Mouse (Mus musculus) cerebellum, postnatal 14 days (tissue): ENCODE measurements around the gene Gm37240.
"Not testable (repeated sequence)": the region's sequence is repeated elsewhere in the genome, so short reads cannot be mapped to it uniquely, and the experiment has no call there.

Source experiments
- DNase-seq, 2 experiments: peaks; one replicate each; pipeline ENCODE4 v3.0.0; 2021; ENCODE audit warnings: mixed read lengths in 2 of 2

The Gm37240 gene

DNA sequence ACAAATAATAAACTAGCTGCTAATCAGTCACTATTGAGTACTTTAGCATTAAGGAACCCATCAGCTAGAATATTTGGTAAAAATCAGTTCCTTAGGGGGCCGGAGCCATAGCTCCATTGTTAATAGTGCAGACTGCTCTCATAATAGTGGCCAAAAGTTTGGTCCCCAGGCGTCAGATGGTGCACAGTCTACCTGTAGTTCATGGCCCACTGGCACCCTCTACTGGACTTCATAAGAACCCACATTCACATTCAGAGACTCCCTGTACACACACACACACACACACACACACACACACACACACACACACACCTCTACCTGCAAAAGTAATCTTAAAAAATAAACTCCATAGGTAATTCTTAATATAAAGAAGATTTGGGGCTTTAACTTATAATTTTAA is 959.4 kb downstream of the Gm37240 start:
- DNase-seq = no peak

DNA sequence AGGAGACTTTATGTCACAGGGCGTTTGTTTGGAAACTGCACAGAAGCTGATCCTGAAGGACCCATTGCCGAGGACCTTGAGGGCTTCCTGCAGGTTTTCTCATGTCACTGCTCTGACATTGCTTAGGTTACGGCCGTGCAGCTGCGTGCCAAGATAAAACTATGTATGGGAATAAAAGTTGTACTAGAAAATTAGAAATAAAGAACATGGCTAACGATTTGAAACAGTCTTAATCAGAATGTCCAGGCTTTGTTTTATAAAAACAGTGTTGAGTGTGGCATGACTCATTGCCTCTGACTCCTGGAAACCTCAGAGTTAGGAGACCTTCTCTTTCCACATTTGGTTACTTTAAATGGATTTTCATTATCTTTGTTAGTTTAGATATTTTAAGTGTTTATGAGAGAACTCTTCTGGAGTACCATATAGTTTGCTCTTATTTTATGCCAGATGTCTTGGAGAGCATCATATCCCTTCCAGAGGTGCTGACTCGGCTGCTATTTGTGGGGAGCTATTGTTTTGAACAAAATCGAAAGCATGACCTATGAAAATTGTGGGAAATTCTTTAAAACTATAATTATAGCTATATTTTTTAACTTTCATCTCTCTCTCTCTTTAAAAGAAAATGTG is 960.0 kb downstream of the Gm37240 start:
- no peak for DNase-seq

DNA sequence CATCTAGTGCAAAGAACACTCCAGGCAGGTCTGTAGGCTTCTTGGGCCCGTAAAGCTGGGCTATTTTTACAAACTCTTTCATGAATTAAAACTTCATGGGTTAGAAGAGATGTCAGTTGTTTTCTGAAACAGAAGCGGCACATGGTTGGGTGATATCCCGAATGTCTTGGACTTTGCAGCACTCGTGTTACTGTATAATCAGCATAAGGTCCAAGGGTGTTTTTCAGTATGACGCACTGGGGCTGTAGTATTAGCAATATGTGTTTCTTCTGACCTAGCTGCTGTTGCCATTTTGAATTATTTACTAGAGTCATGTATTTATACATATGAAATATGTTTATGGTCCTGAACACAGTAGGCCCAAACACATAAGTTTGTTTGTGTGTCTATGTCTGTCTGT is 961.2 kb downstream of the Gm37240 start:
- DNase-seq = no peak

DNA sequence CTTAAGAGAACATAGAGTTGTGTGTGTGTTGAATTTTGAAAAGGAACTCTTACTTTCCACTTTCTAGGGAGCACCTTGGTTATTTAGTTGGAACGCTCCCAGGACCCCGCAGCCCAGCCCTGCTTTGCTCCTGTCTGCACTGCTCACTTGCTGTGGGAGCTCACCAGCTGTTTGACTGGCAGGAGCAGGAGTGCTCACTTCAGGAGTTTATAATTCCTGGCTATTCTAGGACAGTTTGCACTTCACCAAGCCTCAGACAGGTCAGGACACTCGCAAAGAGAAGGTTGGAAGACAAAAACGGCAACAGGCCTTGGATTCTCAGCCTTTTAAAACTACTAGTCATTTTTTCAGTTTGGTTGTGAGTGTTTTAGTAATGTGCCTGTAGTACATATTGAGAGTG is 962.1 kb downstream of the Gm37240 start:
- no peak for DNase-seq

DNA sequence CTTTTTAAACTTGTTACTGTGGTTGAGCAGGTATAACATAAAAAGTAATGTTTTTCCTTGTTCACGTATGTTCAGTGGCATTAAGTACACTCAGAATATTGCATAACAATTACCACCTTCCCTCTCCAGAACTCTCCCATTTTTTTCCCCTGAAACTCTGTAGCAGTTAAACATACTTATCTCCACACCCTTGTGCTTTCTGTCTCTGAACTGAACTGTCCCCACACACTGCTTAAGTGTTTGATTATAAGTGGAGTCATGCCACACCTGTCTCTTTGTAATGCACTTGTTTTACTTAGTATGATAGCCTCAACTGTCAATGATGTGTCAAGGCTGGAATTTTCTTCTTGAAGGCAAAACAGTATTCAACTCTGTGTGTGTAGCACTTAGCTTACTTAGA is 963.6 kb downstream of the Gm37240 start:
- no peak for DNase-seq

DNA sequence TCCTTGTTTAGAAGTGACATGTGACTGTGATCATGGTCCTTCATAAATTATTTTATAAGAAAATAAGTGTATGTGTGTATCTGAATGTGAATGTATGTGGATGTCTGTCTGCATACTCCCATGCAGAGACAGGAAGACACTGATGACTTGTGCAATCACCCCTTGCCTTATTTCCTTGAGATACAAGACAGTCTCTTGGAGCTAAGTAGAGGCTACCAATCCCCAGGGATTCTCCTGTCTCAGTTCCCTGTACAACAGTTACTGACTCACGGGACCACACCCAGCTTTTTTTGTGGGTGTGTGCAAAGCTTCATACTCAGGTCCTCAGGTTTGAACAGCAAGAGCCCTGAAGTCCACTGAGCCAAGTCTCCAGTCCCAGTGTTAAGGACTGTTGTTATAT is 964.1 kb downstream of the Gm37240 start:
- no peak for DNase-seq

DNA sequence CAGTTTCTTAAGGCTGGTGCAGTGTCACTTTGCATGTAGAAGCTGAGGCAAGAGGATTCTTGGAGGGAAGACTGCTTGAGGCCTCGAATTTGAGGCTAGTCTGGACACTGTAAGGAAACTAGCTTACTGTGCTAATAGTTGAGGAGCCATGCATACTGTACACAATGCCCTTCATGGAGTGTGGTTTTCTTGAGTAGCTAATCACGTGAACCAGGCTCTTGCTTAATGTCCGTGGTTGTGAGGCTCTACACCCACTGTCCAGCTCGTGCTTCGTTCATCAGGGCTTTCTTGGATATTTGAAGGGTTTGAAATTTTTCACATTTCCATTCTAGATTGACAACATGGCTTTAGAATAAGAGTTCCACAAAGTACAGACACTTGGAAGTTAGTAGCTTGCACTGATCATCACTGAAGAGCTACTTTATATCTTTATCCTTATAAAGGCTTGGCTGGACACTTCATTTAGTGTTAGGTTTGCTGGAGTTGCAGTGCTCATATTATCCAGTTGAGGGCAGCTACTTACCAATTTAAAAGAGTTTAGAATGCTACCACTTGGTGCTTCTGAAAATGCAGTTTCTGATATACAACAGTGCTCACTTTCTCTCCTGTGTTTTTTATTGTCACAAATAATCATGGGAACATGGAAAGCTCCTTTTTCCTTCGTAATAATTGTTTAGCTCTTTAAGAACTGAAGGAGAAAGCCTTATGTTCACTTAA is 965.5 kb downstream of the Gm37240 start:
- DNase-seq = peak; percentile 50 to 64

DNA sequence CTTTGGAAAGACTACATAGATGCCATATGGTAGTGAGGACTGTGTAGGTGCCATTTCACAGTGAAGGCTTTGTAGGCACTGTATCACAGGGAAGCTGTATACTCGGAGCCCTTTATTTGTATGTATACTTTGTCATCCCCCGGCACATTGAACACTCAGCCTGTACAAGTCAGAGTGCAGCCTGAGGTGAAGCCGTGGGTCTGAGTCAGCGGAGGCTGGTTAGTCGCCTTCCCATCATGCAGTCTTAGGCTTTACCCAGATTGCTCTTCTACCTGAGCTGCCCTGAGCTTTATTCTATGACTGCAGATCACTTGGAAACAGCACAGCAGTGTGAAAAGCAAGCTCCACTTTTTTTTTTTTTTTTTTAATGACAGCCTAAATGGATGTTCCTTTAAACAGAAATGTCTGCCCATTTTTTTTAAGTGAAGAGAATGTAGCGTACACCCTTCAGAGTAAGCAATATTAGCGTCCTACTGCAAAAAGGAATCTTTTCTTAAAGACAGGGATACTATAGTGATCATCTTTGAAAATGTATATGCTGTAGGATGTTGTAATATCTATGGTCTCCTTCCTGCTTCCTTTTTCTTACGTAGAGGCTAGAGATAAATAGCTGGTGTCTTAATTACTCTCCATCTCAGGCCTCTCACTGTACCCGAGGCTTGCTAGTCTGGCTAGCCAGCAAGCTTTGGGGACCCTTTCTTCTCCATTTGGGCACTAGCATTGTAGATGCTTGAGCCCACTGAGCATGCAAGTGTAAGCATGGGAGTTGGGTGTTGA is 969.2 kb downstream of the Gm37240 start:
- DNase-seq = no peak

DNA sequence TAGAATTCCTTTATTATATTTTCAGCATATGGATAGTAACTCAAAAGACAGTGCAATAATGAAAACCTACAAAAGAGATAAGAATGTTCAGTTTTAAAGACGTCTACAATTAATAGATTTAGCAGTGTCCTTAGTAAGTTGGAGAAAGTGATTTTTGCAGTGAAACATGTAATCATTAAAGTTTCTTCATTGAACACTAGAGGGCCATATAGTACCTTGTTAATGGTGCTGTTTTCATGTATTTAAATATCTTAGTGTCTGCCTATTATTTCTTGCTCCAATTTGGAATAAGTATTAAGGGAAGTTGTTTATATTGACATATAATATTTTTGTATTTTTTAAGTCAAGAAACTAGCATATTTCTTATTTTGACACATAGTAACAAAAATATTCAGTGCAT is 973.0 kb downstream of the Gm37240 start:
- no peak for DNase-seq

DNA sequence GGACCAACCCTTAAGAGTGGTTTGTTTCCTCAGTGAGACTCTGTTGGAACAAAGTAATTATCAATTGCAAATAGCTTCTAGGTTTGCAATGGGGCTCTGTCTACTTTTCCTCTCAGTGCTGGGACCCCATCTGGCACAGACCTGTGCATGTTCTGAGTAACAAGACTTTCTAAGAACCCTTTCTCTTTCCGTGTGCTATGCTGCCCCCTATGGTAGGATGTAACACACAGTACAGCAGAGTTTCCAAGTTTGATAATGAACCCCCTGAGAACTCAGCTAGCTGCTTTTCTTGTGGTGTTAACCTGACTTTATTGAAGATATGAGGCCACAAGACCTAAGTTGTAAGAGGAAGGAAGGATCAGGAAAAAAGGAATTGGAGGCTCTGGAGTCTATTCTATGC is 980.8 kb downstream of the Gm37240 start:
- peak; percentile 22 to 43 for DNase-seq

DNA sequence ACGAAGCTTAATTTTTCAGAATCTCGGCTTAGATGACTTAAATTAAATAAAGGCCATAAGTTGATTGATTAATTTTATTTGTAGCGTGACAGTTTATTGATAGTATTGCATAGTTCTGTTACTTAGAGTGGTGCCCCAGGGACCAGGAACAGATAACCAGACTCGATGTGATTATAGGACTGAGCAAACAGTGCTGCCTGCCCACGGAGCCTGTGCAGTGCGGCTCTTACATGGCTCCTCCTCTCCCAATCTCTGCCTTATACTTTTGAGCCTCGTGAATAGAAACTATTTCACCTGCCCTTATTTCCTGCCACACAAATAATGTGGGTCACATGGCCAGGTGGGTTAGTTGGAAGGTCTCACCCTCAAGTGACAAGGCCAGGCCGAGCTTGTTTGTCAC is 989.4 kb downstream of the Gm37240 start:
- no peak for DNase-seq

DNA sequence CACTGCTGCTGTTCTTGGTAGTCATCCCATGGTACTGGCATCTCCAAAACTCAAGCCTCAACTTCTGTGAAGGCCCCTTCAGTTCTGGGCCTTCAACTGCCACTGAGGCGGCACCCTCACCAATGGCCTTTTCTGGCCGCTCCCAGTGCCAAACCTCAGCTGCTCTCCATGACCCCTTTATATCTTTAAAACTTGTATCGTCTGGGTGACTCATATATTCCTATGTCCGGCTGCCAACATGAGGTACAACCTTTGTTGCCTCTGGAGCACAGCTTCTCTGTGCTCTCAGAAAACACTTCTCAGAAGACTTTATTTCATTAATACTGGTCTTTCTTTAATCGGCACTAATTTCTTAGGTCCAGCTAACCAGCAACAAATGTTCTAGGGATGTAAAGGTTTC is 996.3 kb downstream of the Gm37240 start:
- no peak for DNase-seq

DNA sequence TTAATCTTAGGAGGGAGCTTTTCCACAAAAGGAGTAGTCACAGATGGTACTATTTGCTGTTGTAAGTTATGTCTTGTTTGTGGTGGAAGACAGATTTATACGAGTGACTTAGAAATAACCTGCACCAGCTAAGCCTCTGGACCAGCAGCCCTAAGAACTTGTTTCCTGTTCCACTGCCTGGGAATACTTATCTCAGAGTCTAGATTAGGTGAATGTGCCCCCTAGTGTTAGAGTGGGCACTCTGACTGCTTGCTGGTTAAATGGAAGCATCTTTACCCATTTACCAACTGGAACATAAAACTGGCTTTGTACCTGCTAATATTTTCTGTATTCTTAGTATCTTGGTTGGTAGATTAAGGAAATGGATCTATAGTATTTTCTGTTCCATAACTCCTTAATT is 997.7 kb downstream of the Gm37240 start:
- peak in 1 of 2 experiments; percentile 12 for DNase-seq

DNA sequence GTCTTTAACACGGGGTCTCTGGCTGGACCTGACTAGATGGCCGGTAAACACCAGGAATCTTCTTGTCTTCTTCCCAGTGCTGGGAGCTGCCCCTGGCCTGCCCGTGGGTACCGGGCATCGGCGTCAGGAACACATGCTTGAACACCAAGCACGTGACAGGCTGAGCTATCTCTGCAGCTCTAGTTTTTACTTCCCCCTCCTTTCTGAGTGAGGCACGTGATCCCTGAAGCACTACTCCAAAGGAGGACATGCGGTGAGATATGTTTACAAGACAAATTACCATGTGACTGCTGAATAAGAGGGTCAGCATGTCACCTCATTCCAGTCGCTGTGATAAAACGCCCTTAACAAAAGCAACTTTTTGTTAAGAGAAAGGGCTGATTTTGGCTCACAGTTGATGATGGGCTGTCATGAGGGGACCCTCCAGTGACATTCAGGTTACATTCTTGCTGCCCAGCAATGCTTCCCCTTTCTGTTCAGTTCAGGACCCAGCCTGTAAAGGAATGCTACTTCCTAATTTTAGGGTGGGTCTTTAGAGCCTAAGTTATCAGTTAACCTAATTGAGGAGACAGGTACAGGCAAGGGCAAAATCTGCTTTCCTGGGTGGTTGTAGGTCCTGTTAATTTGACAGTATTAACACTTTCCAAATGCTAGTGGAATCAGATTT is 1003.4 kb downstream of the Gm37240 start:
- DNase-seq = no peak

DNA sequence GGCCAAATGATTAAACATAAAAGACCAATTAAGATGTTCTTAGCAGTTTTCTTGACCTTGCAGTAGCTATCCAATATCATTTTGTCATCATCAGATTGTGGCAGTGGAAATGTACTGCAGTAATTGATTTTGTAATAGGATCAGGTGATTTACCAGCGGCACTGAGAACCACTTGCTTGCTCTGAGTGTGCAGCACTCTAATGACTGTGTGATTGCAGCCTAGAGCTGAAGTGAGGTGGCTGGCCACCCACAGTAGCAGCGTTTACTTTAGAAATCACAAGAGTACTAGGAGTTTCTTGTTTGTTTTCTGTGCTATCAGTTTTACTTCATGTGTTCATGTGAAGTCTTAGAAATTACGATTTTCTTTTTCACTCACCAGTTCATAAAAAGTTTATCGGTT is 1011.1 kb downstream of the Gm37240 start:
- DNase-seq = no peak

DNA sequence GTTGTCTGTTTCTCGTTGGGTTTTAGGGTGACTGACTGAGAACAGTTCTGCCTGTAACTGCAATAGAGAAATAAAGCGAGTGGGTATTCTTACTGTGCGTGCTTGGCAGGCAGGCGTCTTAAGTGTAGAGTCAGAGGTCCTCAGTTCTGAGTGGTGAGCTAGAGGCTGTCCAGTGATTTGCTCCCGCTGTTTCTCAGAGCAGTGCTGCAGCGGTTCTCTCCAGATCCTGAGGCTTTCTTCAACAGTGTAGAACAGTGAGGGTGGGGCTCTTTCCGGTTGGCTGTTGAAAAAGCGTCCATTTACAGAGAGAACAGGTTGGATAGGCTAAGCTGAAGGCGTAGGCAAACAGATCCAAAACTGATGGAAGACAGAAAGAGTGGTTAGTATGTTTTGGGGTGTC is 1012.0 kb downstream of the Gm37240 start:
- DNase-seq = no peak

DNA sequence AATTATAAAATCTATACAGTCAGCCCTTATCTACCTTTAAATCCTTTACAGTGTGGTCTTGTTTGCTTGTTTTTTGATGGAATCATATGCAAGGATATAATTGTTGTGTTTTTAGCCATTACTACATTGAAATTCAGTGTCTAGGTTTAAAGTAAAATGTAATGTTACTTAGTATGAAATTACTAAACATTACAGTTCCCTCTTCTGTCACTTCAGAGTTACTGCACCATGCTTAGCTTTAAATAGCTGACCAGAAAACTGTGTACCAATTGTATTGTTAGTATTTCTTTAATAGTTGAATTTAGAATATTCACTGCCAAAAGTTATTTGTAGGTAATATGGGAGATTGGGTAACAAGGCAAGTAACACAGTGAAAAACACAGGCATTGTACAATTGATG is 1017.2 kb downstream of the Gm37240 start:
- DNase-seq = no peak

DNA sequence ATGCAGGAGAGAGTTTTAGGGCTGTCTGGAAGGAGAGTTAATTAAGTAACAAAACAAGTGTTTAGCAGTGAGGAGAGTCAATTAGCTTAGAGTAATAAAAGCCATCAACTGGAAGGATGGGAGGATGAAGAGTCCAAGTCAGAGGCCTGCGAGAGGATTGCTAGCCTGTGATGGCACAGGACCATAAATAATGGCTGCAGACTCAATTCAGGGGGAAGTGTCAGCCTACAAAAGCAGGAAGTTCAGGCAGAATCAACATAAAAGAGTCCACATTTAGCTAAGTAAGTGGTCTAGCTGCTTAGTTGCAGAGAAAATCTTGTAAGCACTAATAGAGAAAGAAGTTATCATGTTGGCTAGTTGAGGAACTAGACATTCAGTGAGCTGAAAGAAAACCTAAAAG is 1019.3 kb downstream of the Gm37240 start:
- DNase-seq = no peak

DNA sequence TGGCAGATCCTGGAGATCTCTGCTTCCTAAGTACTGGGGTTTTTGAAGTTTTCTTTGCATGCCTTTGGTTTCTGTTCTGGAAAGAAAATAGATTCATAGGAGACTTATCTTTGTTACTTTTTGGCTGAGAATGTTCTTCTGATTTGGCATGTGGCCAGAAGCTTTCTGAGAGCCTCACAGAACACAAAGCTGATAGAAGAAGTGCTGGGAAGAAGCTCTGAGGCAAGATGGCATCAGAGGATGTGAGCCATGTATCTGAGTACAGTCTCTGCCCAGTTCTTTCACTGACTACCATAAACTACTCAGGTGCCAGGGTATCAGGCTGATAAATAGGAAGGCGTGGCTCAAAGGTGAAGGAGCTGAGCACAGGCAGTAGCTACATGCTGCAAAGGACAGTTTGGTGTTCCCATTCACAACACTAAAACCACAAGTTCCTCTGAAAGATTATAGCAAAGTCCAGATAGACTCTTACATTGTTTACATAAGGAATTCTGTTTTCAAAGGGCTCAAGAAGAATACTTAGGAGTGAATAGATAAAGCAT is 1019.8 kb downstream of the Gm37240 start:
- peak in 1 of 2 experiments; percentile 6 for DNase-seq

DNA sequence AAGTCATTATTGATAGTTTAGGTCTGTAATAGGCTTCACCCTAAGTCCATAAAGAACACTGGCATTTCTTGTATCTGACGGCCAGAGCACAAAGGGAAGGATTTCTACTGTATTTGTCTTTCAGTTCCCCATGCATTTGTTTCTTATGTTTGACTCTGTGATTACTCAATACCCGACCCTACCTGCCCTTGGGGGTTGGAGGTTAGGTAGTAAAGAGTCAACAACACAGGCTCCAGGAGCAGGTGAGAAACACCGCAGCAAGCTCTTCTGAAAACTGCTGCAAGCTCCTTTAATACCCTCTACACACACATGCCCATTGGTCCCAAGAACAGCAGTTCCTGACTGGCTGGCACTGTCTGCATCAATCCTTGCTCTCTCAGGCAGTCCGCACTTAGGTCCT is 1020.5 kb downstream of the Gm37240 start:
- DNase-seq = no peak

DNA sequence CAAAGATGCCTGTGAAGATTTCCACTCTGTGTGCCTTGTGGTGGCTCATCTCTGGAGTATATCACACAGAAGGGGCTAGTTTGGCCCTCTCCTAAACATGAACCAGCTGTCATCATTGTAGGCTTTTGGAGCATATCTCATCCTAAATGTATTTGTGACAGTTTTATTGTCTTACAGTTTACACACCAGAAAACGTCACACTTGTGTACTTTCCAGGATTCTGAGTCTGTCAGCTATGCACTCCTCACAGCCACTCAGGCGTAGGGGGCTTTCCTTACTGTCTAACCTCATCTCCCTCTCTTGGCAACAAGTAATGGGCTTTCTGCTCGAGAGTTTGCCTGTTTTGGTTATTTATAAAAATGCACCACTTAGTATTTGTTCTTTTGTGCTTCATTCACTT is 1021.6 kb downstream of the Gm37240 start:
- DNase-seq = no peak

DNA sequence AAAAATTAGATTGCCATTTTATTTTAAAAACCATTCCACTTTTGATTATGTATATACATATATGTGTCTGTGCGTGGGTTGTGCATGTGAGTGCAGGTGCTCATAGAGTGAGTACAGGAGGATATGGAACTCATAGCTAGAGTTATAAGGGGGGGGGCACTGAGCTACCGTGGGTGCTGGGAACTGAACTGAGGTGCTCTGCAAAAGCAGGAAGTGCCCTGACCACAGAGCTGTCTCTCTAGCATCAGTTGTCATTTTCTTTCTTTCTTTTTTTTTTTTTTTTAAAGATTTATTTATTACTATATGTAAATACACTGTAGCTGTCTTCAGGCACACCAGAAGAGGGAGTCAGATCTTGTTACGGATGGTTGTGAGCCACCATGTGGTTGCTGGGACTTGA is 1025.5 kb downstream of the Gm37240 start:
- DNase-seq = not testable (repeated sequence)

DNA sequence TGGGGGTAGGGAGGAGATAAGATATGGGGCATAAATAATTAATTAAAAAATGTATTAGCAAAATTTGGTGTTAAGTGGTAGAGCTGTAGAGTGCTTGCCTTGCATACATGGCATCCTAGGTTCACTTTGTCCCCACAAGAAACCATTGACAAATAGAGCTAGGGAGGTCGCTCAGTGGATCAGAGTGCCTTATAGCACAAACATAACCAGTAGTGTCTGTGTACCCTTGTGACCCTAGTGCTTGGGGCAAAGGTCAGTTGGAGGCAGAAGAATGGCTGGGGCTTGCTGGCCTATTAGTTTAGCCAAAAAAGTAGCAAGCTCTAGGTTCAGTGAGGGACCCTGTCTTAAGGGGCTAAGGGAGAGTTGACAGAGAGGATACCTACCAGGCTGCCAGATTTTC is 1026.6 kb downstream of the Gm37240 start:
- no peak for DNase-seq
